Mouse (Mus musculus) thymus, adult 2 months (tissue): ENCODE results near the gene Sspn.

Experiments
- CTCF ChIP-seq: fragments of 200-500 bp; IDR thresholded peaks from 2 replicates; pipeline ENCODE4 v1.5.1; 2012; ENCODE audit warnings: mild to moderate bottlenecking, control low read depth, low read length, moderate library complexity, borderline replicate concordance; ENCODE audit not compliant: control insufficient read depth, poor library complexity, insufficient read depth; ENCODE audit errors: extremely low read depth
- POLR2A ChIP-seq: fragments of 200-500 bp; IDR thresholded peaks from 2 replicates; pipeline ENCODE4 v1.6.1; 2012; ENCODE audit warnings: mild to moderate bottlenecking, low read length, control low read depth, moderate library complexity; ENCODE audit not compliant: control insufficient read depth, poor library complexity, insufficient read depth; ENCODE audit errors: extremely low read depth

- TF ChIP-seq POLR2A = no peak
- no peak for TF ChIP-seq CTCF
Observed at GRCm38 (mm10) chr6:145972836-145973235, 41.4 kb downstream of the Sspn start.
